ENCODE assay signal across 9 mouse cellular contexts in genomic region chr2:71837791-71838190, GRCm38 (mm10). TPM values are rescaled to one million over a fixed set of nuclear protein-coding genes. Genes with fewer than 3 reads are reported as not detected.
DNase-seq lines count a peak whose midpoint lies in the region; ATAC-seq and TF ChIP-seq lines count a peak whose summit lies in the region.
"Had no signal": no experiment of that assay in that cellular context is flagged by ENCODE, and none has a peak within 500 bp of the region (broad histone marks: within the 10 kb centered on the region; RNA-seq: fewer than 3 reads in every experiment).

No protein-coding gene starts in this region.

- TF ChIP-seq EP300 in CH12.LX (IDR thresholded peaks at IDR 0.05; ENCODE audit: low read length): no peak; the same call in 1 of the 2 replicates

- peak; percentile 38 to 84 for TF ChIP-seq CTCF in CH12.LX (conservative IDR thresholded peaks at IDR 0.05 in 1 of 2, IDR thresholded peaks at IDR 0.05 in 1 of 2; ENCODE audit: low read depth in 2 of 2, low read length in 2 of 2)

- H3K9me3 ChIP-seq in hindbrain, embryonic 10.5 days: no peaks in the 10 kb centered on the region
- H3K9me3 ChIP-seq in hindbrain, embryonic 16.5 days (ENCODE audit: control insufficient read depth, low read length): no peaks in the 10 kb centered on the region
- no peaks in the 10 kb centered on the region for H3K9me3 ChIP-seq in CH12.LX (replicated peaks; ENCODE audit: low read length)
- no peaks in the 10 kb centered on the region for H3K9me3 ChIP-seq in embryonic facial prominence, embryonic 14.5 days (ENCODE audit: control insufficient read depth, low read length)
- H3K9me3 ChIP-seq: embryonic facial prominence, embryonic 15.5 days had no signal

- in situ Hi-C loops in CH12.LX (cut with MboI; ENCODE audit: low pct_ligation_motif_present, low pct_unique_long_range_greater_than_20kb, low sequenced_read_pairs): no loop called here

- no peak overlapping the region for H3K4me2 ChIP-seq in hindbrain, embryonic 16.5 days (ENCODE audit: low read length)
- peak overlapping the region; percentile 71 for H3K4me2 ChIP-seq in CH12.LX (ENCODE audit: insufficient read depth, low read depth, poor library complexity, severe bottlenecking)
- no peak overlapping the region for H3K4me2 ChIP-seq in embryonic facial prominence, embryonic 14.5 days (ENCODE audit: low read depth, low read length)
- H3K4me2 ChIP-seq: embryonic facial prominence, embryonic 15.5 days had no signal

- no peaks in the 10 kb centered on the region for H3K27me3 ChIP-seq in hindbrain, embryonic 10.5 days (ENCODE audit: insufficient read depth, poor library complexity, severe bottlenecking)
- H3K27me3 ChIP-seq in hindbrain, embryonic 16.5 days (replicated peaks; ENCODE audit: control insufficient read depth, insufficient read depth, low read length): no peaks in the 10 kb centered on the region
- H3K27me3 ChIP-seq in CH12.LX (replicated peaks): no peaks in the 10 kb centered on the region
- no peaks in the 10 kb centered on the region for H3K27me3 ChIP-seq in embryonic facial prominence, embryonic 14.5 days (replicated peaks; ENCODE audit: control insufficient read depth, insufficient read depth, low read length)
- H3K27me3 ChIP-seq: embryonic facial prominence, embryonic 15.5 days had no signal

- dilution Hi-C loops in CH12.LX (cut with MboI; ENCODE audit: extremely low pct_ligation_motif_present, extremely low pct_unique_long_range_greater_than_20kb, low sequenced_read_pairs): no loop called here

- TF ChIP-seq POLR2A in CH12.LX (IDR thresholded peaks at IDR 0.05; ENCODE audit: low read depth, low read length): no peak

- DNase-seq in hindbrain, embryonic 10.5 days (ENCODE audit: low spot score): peak; percentile 72
- DNase-seq in CH12.LX (ENCODE audit: extremely low read depth): peak; percentile 87
- DNase-seq in adrenal gland, postnatal 4 days (ENCODE audit: low spot score in 2 of 2): peak; percentile 25 to 53
- DNase-seq in embryonic facial prominence, embryonic 14.5 days (ENCODE audit: low spot score): peak; percentile 79
- DNase-seq in layer of hippocampus, adult 9-10 months (ENCODE audit: low spot score): peak; percentile 39
- DNase-seq in thymus, postnatal 0 days (ENCODE audit: low spot score): peak; percentile 73

- no peaks in the 10 kb centered on the region for H3K79me2 ChIP-seq in CH12.LX (replicated peaks; ENCODE audit: control insufficient read depth, extremely low read depth, insufficient read depth, poor library complexity, severe bottlenecking)

- no peaks in the 10 kb centered on the region for H3K4me1 ChIP-seq in hindbrain, embryonic 10.5 days (replicated peaks)
- H3K4me1 ChIP-seq in hindbrain, embryonic 16.5 days (ENCODE audit: control insufficient read depth, insufficient read depth, low read depth, low read length): no peaks in the 10 kb centered on the region
- peaks cover 4 to 30% of the 10 kb centered on the region in 2 experiments; a peak in 3 of 4 replicates for H3K4me1 ChIP-seq in CH12.LX (ENCODE audit: control insufficient read depth in 1 of 2, insufficient read depth in 2 of 2)
- no peaks in the 10 kb centered on the region for H3K4me1 ChIP-seq in embryonic facial prominence, embryonic 14.5 days (ENCODE audit: control insufficient read depth, insufficient read depth, low read length)
- H3K4me1 ChIP-seq: embryonic facial prominence, embryonic 15.5 days had no signal

- peak; percentile 89 for TF ChIP-seq RAD21 in CH12.LX (IDR thresholded peaks at IDR 0.05; ENCODE audit: low read depth, low read length)

- no peak overlapping the region for H3K4me3 ChIP-seq in hindbrain, embryonic 10.5 days
- no peak overlapping the region for H3K4me3 ChIP-seq in hindbrain, embryonic 16.5 days (ENCODE audit: low read length)
- H3K4me3 ChIP-seq in CH12.LX (replicated peaks in 1 of 3; ENCODE audit: low read depth in 2 of 3, low read length in 2 of 3, poor library complexity in 1 of 3): no peak overlapping the region
- no peak overlapping the region for H3K4me3 ChIP-seq in embryonic facial prominence, embryonic 14.5 days (ENCODE audit: low read depth, low read length)
- H3K4me3 ChIP-seq: embryonic facial prominence, embryonic 15.5 days had no signal

- peaks cover 22% of the 10 kb centered on the region for H3K36me3 ChIP-seq in hindbrain, embryonic 10.5 days
- H3K36me3 ChIP-seq in hindbrain, embryonic 16.5 days (ENCODE audit: control insufficient read depth, insufficient read depth, low read length): no peaks in the 10 kb centered on the region
- peaks cover 0 to 24% of the 10 kb centered on the region in 2 experiments for H3K36me3 ChIP-seq in CH12.LX (replicated peaks in 1 of 2; ENCODE audit: control insufficient read depth in 1 of 2, insufficient read depth in 1 of 2, low read length in 1 of 2)
- peaks cover 7% of the 10 kb centered on the region; the same call in 1 of the 2 replicates for H3K36me3 ChIP-seq in embryonic facial prominence, embryonic 14.5 days (ENCODE audit: control insufficient read depth, insufficient read depth, low read length)

- no peak overlapping the region for H3K9ac ChIP-seq in hindbrain, embryonic 16.5 days (ENCODE audit: low read depth, low read length)
- peak overlapping the region; percentile 31; the same call in 1 of the 2 replicates for H3K9ac ChIP-seq in CH12.LX (ENCODE audit: insufficient read depth, low read depth)
- H3K9ac ChIP-seq in embryonic facial prominence, embryonic 14.5 days (ENCODE audit: low read depth, low read length): no peak overlapping the region
- H3K9ac ChIP-seq: embryonic facial prominence, embryonic 15.5 days had no signal

- ATAC-seq in hindbrain, embryonic 16.5 days: no peak
- ATAC-seq in embryonic facial prominence, embryonic 14.5 days (ENCODE audit: low read depth): no peak
- ATAC-seq in megakaryocyte-erythroid progenitor cell, adult 5-6 weeks (replicated peaks; ENCODE audit: low FRiP score, low TSS enrichment, poor library complexity, severe bottlenecking): peak; percentile 45; the same call in 1 of the 2 replicates

- H3K27ac ChIP-seq in hindbrain, embryonic 10.5 days: no peak overlapping the region
- H3K27ac ChIP-seq in hindbrain, embryonic 16.5 days (ENCODE audit: low read depth, low read length): no peak overlapping the region
- no peak overlapping the region for H3K27ac ChIP-seq in CH12.LX (ENCODE audit: insufficient read depth, low read depth)
- H3K27ac ChIP-seq in embryonic facial prominence, embryonic 14.5 days (replicated peaks; ENCODE audit: low read depth, low read length): no peak overlapping the region
- H3K27ac ChIP-seq: embryonic facial prominence, embryonic 15.5 days had no signal

- WGBS in hindbrain, embryonic 10.5 days: 41% methylated on average over 6 of the region's 6 CpGs
- 46% methylated on average over 6 of the region's 6 CpGs for WGBS in hindbrain, embryonic 16.5 days
- 35% methylated on average over 6 of the region's 6 CpGs for WGBS in embryonic facial prominence, embryonic 14.5 days

TF ChIP-seq in CH12.LX, 34 proteins besides CTCF, POLR2A, EP300 and RAD21 (continues in another document):
- TF ChIP-seq MXI1 (IDR thresholded peaks at IDR 0.05; ENCODE audit: low read depth, low read length): no peak
- TF ChIP-seq HCFC1 (IDR thresholded peaks at IDR 0.05; ENCODE audit: low read depth, low read length): no peak
- no peak for TF ChIP-seq MAFK (IDR thresholded peaks at IDR 0.05; ENCODE audit: insufficient replicate concordance, low read length)
- TF ChIP-seq ZKSCAN1 (IDR thresholded peaks at IDR 0.05; ENCODE audit: borderline replicate concordance, low read depth, low read length): no peak
- TF ChIP-seq JUN (IDR thresholded peaks at IDR 0.05; ENCODE audit: insufficient read depth, low read depth, low read length): no peak
- TF ChIP-seq PAX5 (IDR thresholded peaks at IDR 0.05; ENCODE audit: low read length): no peak
- TF ChIP-seq MEF2A (IDR thresholded peaks at IDR 0.05; ENCODE audit: borderline replicate concordance, low read depth, low read length): peak; percentile 60
- TF ChIP-seq TBP (conservative IDR thresholded peaks at IDR 0.05; ENCODE audit: low read depth, low read length): no peak
- no peak for TF ChIP-seq CHD1 (IDR thresholded peaks at IDR 0.05; ENCODE audit: low read depth, low read length)
- TF ChIP-seq SMC3 (IDR thresholded peaks at IDR 0.05; ENCODE audit: low read depth, low read length): peak; percentile 68
- no peak; the same call in 1 of the 2 replicates for TF ChIP-seq ETS1 (conservative IDR thresholded peaks at IDR 0.05; ENCODE audit: low read depth, low read length)
- TF ChIP-seq SIN3A (IDR thresholded peaks at IDR 0.05; ENCODE audit: low read length): no peak
- TF ChIP-seq USF2 (conservative IDR thresholded peaks at IDR 0.05; ENCODE audit: low read depth, low read length): no peak
- no peak for TF ChIP-seq MAX (IDR thresholded peaks at IDR 0.05; ENCODE audit: low read length)
- TF ChIP-seq BHLHE40 (IDR thresholded peaks at IDR 0.05; ENCODE audit: low read depth, low read length): no peak
- TF ChIP-seq TCF12 (IDR thresholded peaks at IDR 0.05; ENCODE audit: low read depth, low read length): no peak; the same call in 1 of the 2 replicates
- TF ChIP-seq NELFE (IDR thresholded peaks at IDR 0.05; ENCODE audit: low read depth, low read length): peak; percentile 34; the same call in 1 of the 2 replicates
- no peak for TF ChIP-seq ZNF384 (IDR thresholded peaks at IDR 0.05; ENCODE audit: low read depth, low read length)
- no peak for TF ChIP-seq E2F4 (IDR thresholded peaks at IDR 0.05; ENCODE audit: insufficient replicate concordance, low read depth, low read length)
- no peak for TF ChIP-seq UBTF (IDR thresholded peaks at IDR 0.05; ENCODE audit: low read depth, low read length)
- TF ChIP-seq NRF1 (IDR thresholded peaks at IDR 0.05; ENCODE audit: low read depth, low read length): no peak; the same call in 1 of the 2 replicates
- no peak for TF ChIP-seq POLR2AphosphoS2 (IDR thresholded peaks at IDR 0.05; ENCODE audit: low read depth, low read length)
- TF ChIP-seq ZMIZ1 (IDR thresholded peaks at IDR 0.05; ENCODE audit: low read depth, low read length): no peak

RNA-seq across cellular contexts. Expression of gene Pdk1, which starts 35.2 kb away (rescaled TPM):
- 34.5 and 56.1 TPM in 2 replicates for polyA plus RNA-seq in hindbrain, embryonic 10.5 days (2016; fragmentation: Nextera tagmentation; extraction: Ambion mirVana)
- 24.0 and 25.1 TPM in 2 replicates for polyA plus RNA-seq in hindbrain, embryonic 16.5 days (2015; fragmentation: Nextera tagmentation; extraction: Ambion mirVana)
- total RNA-seq in CH12.LX (2012; rRNA removed) (20.9 and 59.9 TPM in 2 replicates), CH12.LX (2014; rRNA removed) (75.3 and 78.5 TPM in 2 replicates)
- 26.4 and 35.9 TPM in 2 replicates for polyA plus RNA-seq in CH12.LX (2012; ENCODE audit: insufficient read length, low read depth)
- 10 to 100 TPM; 47.4 to 60.1 TPM for total RNA-seq in adrenal gland, postnatal 4 days (2021)
- 54.7 and 67.2 TPM in 2 replicates for polyA plus RNA-seq in embryonic facial prominence, embryonic 14.5 days (2014; fragmentation: Nextera tagmentation; extraction: Ambion mirVana)
- 27.9 and 38.7 TPM in 2 replicates for total RNA-seq in megakaryocyte-erythroid progenitor cell, adult 5-6 weeks (2014; fragmentation: Nextera tagmentation)
- total RNA-seq in megakaryocyte-erythroid progenitor cell, adult 5-6 weeks (2017): 61.9 and 66.8 TPM in 2 replicates
- 60.2 and 73.8 TPM in 2 replicates for polyA plus RNA-seq in thymus, postnatal 0 days (2015; fragmentation: Nextera tagmentation; extraction: Ambion mirVana)
